Mouse (Mus musculus) cortical plate, adult 2 months (tissue): ENCODE data around the gene Lypla2.

Experiments
- CTCF ChIP-seq: fragments of 200-500 bp; IDR thresholded peaks from 2 replicates; pipeline ENCODE4 v1.5.1; 2011; ENCODE audit warnings: mild to moderate bottlenecking, control low read depth, low read length; ENCODE audit not compliant: insufficient read depth; ENCODE audit errors: extremely low read depth
- POLR2A ChIP-seq: fragments of 200-500 bp; IDR thresholded peaks from 2 replicates; pipeline ENCODE4 v1.6.1; 2011; ENCODE audit warnings: mild to moderate bottlenecking, low read length, control low read depth; ENCODE audit not compliant: insufficient read depth; ENCODE audit errors: extremely low read depth

DNA sequence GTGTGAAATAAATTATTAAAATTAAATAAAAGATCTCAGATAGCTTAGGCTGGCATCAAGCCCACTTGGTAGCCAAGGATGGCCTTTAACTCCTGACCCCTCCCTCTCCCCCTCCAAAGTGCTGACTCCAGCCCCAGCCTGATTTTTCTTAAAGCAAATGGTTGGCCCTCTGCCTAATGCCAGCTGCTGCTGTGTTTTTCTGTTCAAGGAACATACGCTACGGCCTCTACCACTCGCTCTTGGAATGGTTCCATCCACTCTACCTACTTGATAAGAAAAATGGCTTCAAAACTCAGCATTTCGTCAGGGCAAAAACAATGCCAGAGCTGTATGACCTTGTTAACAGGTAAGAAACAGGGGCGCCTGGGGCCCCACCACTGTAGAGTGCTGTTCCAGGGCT, 47.1 kb downstream of the Lypla2 start:
- TF ChIP-seq CTCF (no peak), POLR2A (no peak)
